In the genomic region with DNA sequence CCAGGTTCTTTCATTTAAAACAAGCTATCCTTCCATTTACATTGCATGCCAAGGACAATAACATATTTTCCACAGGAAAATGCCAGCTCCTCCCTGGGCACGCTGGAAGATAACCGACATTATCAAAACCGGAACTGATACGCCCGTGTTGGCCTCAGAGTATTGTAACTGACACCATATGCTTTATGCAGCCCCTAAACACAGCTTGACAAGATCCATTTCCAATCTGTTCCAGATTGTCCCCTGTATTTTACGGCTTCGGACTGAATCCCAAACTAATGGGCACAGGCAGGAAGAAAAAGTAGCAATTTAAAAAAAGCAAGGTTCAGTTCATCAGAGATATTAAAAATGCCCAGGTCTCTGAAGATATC, we compare ENCODE assay signal across 10 mouse cellular contexts.
DNase-seq lines count a peak whose midpoint lies in the region; ATAC-seq and TF ChIP-seq lines count a peak whose summit lies in the region.
"Had no signal": no experiment of that assay in that cellular context is flagged by ENCODE, and none has a peak within 500 bp of the region (broad histone marks: within the 10 kb centered on the region; RNA-seq: fewer than 3 reads in every experiment).

No protein-coding gene starts in this region.

- ATAC-seq in lung, postnatal 0 days = no peak
- no peak for ATAC-seq in intestine, embryonic 15.5 days
- ATAC-seq in stomach, embryonic 15.5 days (ENCODE audit: insufficient read depth, low FRiP score, low read depth) = no peak

- no peak overlapping the region for H3K9ac ChIP-seq in lung, postnatal 0 days (replicated peaks; ENCODE audit: low read depth)
- no peak overlapping the region for H3K9ac ChIP-seq in intestine, embryonic 15.5 days
- H3K9ac ChIP-seq in stomach, embryonic 15.5 days = no peak overlapping the region
- H3K9ac ChIP-seq: liver, embryonic 14.5 days had no signal

- H3K4me2 ChIP-seq in lung, postnatal 0 days (replicated peaks; ENCODE audit: low read depth, low read length) = peak overlapping the region; percentile 20; the same call in 1 of the 2 replicates
- H3K4me2 ChIP-seq in intestine, embryonic 15.5 days (replicated peaks) = 0 out of 2 replicates have a peak overlapping the region, but pooled peaks have one; percentile 9
- H3K4me2 ChIP-seq in stomach, embryonic 15.5 days = no peak overlapping the region; the same call in 1 of the 2 replicates

- H3K36me3 ChIP-seq in lung, postnatal 0 days (ENCODE audit: insufficient read depth, low read length) = no peaks in the 10 kb centered on the region
- H3K36me3 ChIP-seq in intestine, embryonic 15.5 days = no peaks in the 10 kb centered on the region
- no peaks in the 10 kb centered on the region for H3K36me3 ChIP-seq in stomach, embryonic 15.5 days

- no peak for DNase-seq in gastrocnemius, adult 2 months
- DNase-seq in gastrocnemius, postnatal 10 days = no peak
- no peak for DNase-seq in lung, postnatal 0 days (ENCODE audit: low spot score)
- no peak for DNase-seq in lung, postnatal 36 days
- no peak for DNase-seq in urinary bladder, postnatal 25 days (ENCODE audit: low spot score)
- DNase-seq in thymus, postnatal 25 days = no peak
- DNase-seq: gastrocnemius, postnatal 14 days had no signal

- 68% methylated on average over 7 of the region's 7 CpGs for WGBS in lung, postnatal 0 days
- 69% methylated on average over 7 of the region's 7 CpGs for WGBS in intestine, embryonic 15.5 days
- WGBS in stomach, embryonic 15.5 days = 72% methylated on average over 7 of the region's 7 CpGs

- TF ChIP-seq EP300 in lung, postnatal 0 days (IDR thresholded peaks at IDR 0.05) = no peak

- H3K9me3 ChIP-seq in lung, postnatal 0 days (ENCODE audit: low read length) = no peaks in the 10 kb centered on the region
- H3K9me3 ChIP-seq in intestine, embryonic 15.5 days = no peaks in the 10 kb centered on the region
- H3K9me3 ChIP-seq in stomach, embryonic 15.5 days = no peaks in the 10 kb centered on the region

- H3K4me1 ChIP-seq in lung, postnatal 0 days (ENCODE audit: insufficient read depth, low read depth, low read length) = no peaks in the 10 kb centered on the region
- H3K4me1 ChIP-seq in intestine, embryonic 15.5 days (replicated peaks) = 0 out of 2 replicates have a peak, but pooled peaks cover 7% of the 10 kb centered on the region
- H3K4me1 ChIP-seq in stomach, embryonic 15.5 days = no peaks in the 10 kb centered on the region

- H3K4me3 ChIP-seq in gastrocnemius, adult 2 months = peak overlapping the region; percentile 39
- H3K4me3 ChIP-seq in lung, postnatal 0 days (ENCODE audit: low read depth, low read length) = no peak overlapping the region
- no peak overlapping the region for H3K4me3 ChIP-seq in intestine, embryonic 15.5 days (replicated peaks)
- no peak overlapping the region for H3K4me3 ChIP-seq in stomach, embryonic 15.5 days (replicated peaks)

- no peak for TF ChIP-seq CTCF in gastrocnemius, adult 2 months (IDR thresholded peaks at IDR 0.05)
- TF ChIP-seq CTCF in lung, postnatal 0 days (IDR thresholded peaks at IDR 0.05) = no peak

- intact Hi-C loops in gastrocnemius, adult 2 months (cut with DNase I) = no loop called here

- no peaks in the 10 kb centered on the region for H3K27me3 ChIP-seq in lung, postnatal 0 days (replicated peaks; ENCODE audit: insufficient read depth, low read length)
- H3K27me3 ChIP-seq in intestine, embryonic 15.5 days (replicated peaks) = no peaks in the 10 kb centered on the region
- no peaks in the 10 kb centered on the region for H3K27me3 ChIP-seq in stomach, embryonic 15.5 days (replicated peaks)

- peak overlapping the region; percentile 20 for H3K27ac ChIP-seq in gastrocnemius, adult 2 months
- H3K27ac ChIP-seq in lung, postnatal 0 days (ENCODE audit: low read length) = no peak overlapping the region
- no peak overlapping the region for H3K27ac ChIP-seq in intestine, embryonic 15.5 days
- H3K27ac ChIP-seq in stomach, embryonic 15.5 days = peak overlapping the region; percentile 18; the same call in 1 of the 2 replicates
- H3K27ac ChIP-seq: liver, embryonic 14.5 days had no signal

Comparison
In these comparisons a context has a peak if more than half of its experiments do, and no peak if none do; other contexts are left out.
1. H3K27ac ChIP-seq: peak in gastrocnemius, adult 2 months (single experiment) and stomach, embryonic 15.5 days (single experiment); none in lung, postnatal 0 days (single experiment) and intestine, embryonic 15.5 days (single experiment).